Mouse (Mus musculus) kidney, postnatal 0 days (tissue): ENCODE data around the gene Sdk2. TPM values are rescaled to one million over a fixed set of nuclear protein-coding genes. Genes with fewer than 3 reads are reported as not detected.

Experiments
- ATAC-seq: fragments of 200-750 bp; cut with Nextera tagmentation; replicated peaks from 2 replicates; pipeline ENCODE4 v1.8.0; 2017; ENCODE audit warnings: low read depth, moderate number of reproducible peaks, moderate TSS enrichment, moderate library complexity; ENCODE audit not compliant: low FRiP score
- DNase-seq: peaks from one replicate; pipeline ENCODE4 v3.0.0-alpha.2; 2016; ENCODE audit warnings: low spot score
- H3K27ac ChIP-seq: fragments of 300-500 bp; sonication (generic); 2 replicates; pipeline ENCODE4 v1.5.1; 2014; ENCODE audit warnings: mild to moderate bottlenecking
- H3K27me3 ChIP-seq: fragments of 300-500 bp; sonication (generic); 2 replicates; pipeline ENCODE4 v1.6.1; 2014; ENCODE audit warnings: low read length, mixed read lengths; ENCODE audit not compliant: insufficient read depth
- H3K36me3 ChIP-seq: fragments of 300-500 bp; sonication (generic); 2 replicates; pipeline ENCODE4 v1.6.1; 2014; ENCODE audit warnings: low read length, mixed read lengths; ENCODE audit not compliant: insufficient read depth
- H3K4me1 ChIP-seq: fragments of 300-500 bp; sonication (generic); replicated peaks from 2 replicates; pipeline ENCODE4 v1.6.1; 2014; ENCODE audit warnings: antibody characterized with exemption, low read length, mixed read lengths; ENCODE audit not compliant: insufficient read depth
- H3K4me2 ChIP-seq: fragments of 300-500 bp; sonication (generic); 2 replicates; pipeline ENCODE4 v1.6.1; 2014; ENCODE audit warnings: mild to moderate bottlenecking, low read length, moderate library complexity, mixed read lengths
- H3K4me3 ChIP-seq: fragments of 300-500 bp; sonication (generic); replicated peaks from 2 replicates; pipeline ENCODE4 v1.5.1; 2014; ENCODE audit warnings: low read depth, low read length
- H3K9ac ChIP-seq: fragments of 300-500 bp; sonication (generic); 2 replicates; pipeline ENCODE4 v1.6.1; 2014; ENCODE audit warnings: low read depth, low read length
- H3K9me3 ChIP-seq: fragments of 300-500 bp; sonication (generic); replicated peaks from 2 replicates; pipeline ENCODE4 v1.6.1; 2016; ENCODE audit warnings: low read length, inconsistent platforms, mixed read lengths
- CTCF ChIP-seq: IDR thresholded peaks from 2 replicates; pipeline ENCODE4 v1.5.1; 2016; ENCODE audit warnings: antibody characterized with exemption, low read depth, mild to moderate bottlenecking, moderate library complexity
- WGBS: fragments of 180-500 bp; shearing (Covaris S2); extraction: QIAGEN DNeasy Blood & Tissue Kit; methylation state at CpG from one replicate; pipeline ENCODE4 v1.1.7; 2014; 5-methylcytosine and 5-hydroxymethylcytosine counted together
- polyA plus RNA-seq: library from polyadenylated mRNA; unstranded; fragments of >200 nt; fragmentation: Nextera tagmentation; extraction: Ambion mirVana; gene quantifications from 2 replicates; pipeline ENCODE4 v1.2.1, GENCODE M21; 2015

The Sdk2 gene
- polyA plus RNA-seq, 1 experiment from 2014 or later = 2.2 TPM

GRCm38 (mm10) chr11:113898671-113899070 lies 168.2 kb downstream of the Sdk2 start:
- WGBS = 71% methylated on average over 7 of the region's 7 CpGs
- H3K27me3 ChIP-seq = no peaks in the 10 kb centered on the region
- DNase-seq = no peak
- no peak for TF ChIP-seq CTCF
- no peaks in the 10 kb centered on the region for H3K36me3 ChIP-seq
- no peak overlapping the region for H3K27ac ChIP-seq
- no peak overlapping the region for H3K9ac ChIP-seq
- no peak overlapping the region for H3K4me3 ChIP-seq
- H3K4me1 ChIP-seq = no peaks in the 10 kb centered on the region
- no peaks in the 10 kb centered on the region for H3K9me3 ChIP-seq
- no peak for ATAC-seq
- H3K4me2 ChIP-seq = no peak overlapping the region

GRCm38 (mm10) chr11:113896006-113896405 lies 170.8 kb downstream of the Sdk2 start:
- Histone ChIP-seq H3K4me3 (no peak overlapping the region), H3K27me3 (no peaks in the 10 kb centered on the region), H3K9ac (no peak overlapping the region), H3K27ac (no peak overlapping the region), H3K4me1 (no peaks in the 10 kb centered on the region), H3K9me3 (no peaks in the 10 kb centered on the region), H3K36me3 (no peaks in the 10 kb centered on the region), H3K4me2 (no peak overlapping the region)
- 80% methylated on average over 5 of the region's 5 CpGs for WGBS
- ATAC-seq (no peak), DNase-seq (no peak)
- no peak for TF ChIP-seq CTCF

- no peak overlapping the region for H3K27ac ChIP-seq
- no peak overlapping the region for H3K4me3 ChIP-seq
- no peaks in the 10 kb centered on the region for H3K27me3 ChIP-seq
- no peak for ATAC-seq
- H3K9ac ChIP-seq = no peak overlapping the region
- TF ChIP-seq CTCF = no peak
- H3K36me3 ChIP-seq = no peaks in the 10 kb centered on the region
- DNase-seq = no peak
- no peaks in the 10 kb centered on the region for H3K4me1 ChIP-seq
- no peak overlapping the region for H3K4me2 ChIP-seq
- 74% methylated on average over 6 of the region's 6 CpGs for WGBS
- H3K9me3 ChIP-seq = no peaks in the 10 kb centered on the region
Observed at GRCm38 (mm10) chr11:113892924-113893323, 173.9 kb downstream of the Sdk2 start.

- no peak overlapping the region for H3K4me3 ChIP-seq
- H3K9ac ChIP-seq = no peak overlapping the region
- H3K27ac ChIP-seq = no peak overlapping the region
- H3K4me1 ChIP-seq = no peaks in the 10 kb centered on the region
- DNase-seq (no peak), ATAC-seq (no peak)
- no peaks in the 10 kb centered on the region for H3K36me3 ChIP-seq
- no peak for TF ChIP-seq CTCF
- WGBS = 54% methylated on average over 6 of the region's 6 CpGs
- no peak overlapping the region for H3K4me2 ChIP-seq
- H3K27me3 ChIP-seq = no peaks in the 10 kb centered on the region
- H3K9me3 ChIP-seq = no peaks in the 10 kb centered on the region
Observed at GRCm38 (mm10) chr11:113892067-113892466, 174.8 kb downstream of the Sdk2 start.

GRCm38 (mm10) chr11:113888156-113888750 lies 178.6 kb downstream of the Sdk2 start:
- Histone ChIP-seq H3K27me3 (no peaks in the 10 kb centered on the region), H3K4me1 (no peaks in the 10 kb centered on the region), H3K27ac (no peak overlapping the region), H3K9me3 (no peaks in the 10 kb centered on the region), H3K9ac (no peak overlapping the region), H3K4me2 (no peak overlapping the region), H3K36me3 (no peaks in the 10 kb centered on the region), H3K4me3 (no peak overlapping the region)
- ATAC-seq (no peak), DNase-seq (no peak)
- WGBS = 85% methylated on average over 5 of the region's 5 CpGs
- TF ChIP-seq CTCF = no peak

GRCm38 (mm10) chr11:113886299-113886698 lies 180.5 kb downstream of the Sdk2 start:
- no peak overlapping the region for H3K9ac ChIP-seq
- ATAC-seq = no peak
- peak; percentile 8 for DNase-seq
- no peaks in the 10 kb centered on the region for H3K36me3 ChIP-seq
- WGBS = 33% methylated on average over 7 of the region's 7 CpGs
- no peaks in the 10 kb centered on the region for H3K27me3 ChIP-seq
- no peak for TF ChIP-seq CTCF
- H3K4me3 ChIP-seq = no peak overlapping the region
- H3K9me3 ChIP-seq = no peaks in the 10 kb centered on the region
- H3K4me2 ChIP-seq = no peak overlapping the region
- no peaks in the 10 kb centered on the region for H3K4me1 ChIP-seq
- H3K27ac ChIP-seq = no peak overlapping the region

- DNase-seq (peak; percentile 53), ATAC-seq (peak; percentile 56; the same call in 1 of the 2 replicates)
- TF ChIP-seq CTCF = no peak
Observed at GRCm38 (mm10) chr11:113884962-113885361, 181.9 kb downstream of the Sdk2 start.

More at GRCm38 (mm10) chr11:113884962-113885361, 181.9 kb downstream of the Sdk2 start:
- 28% methylated on average over 11 of the region's 11 CpGs for WGBS
- no peaks in the 10 kb centered on the region for H3K4me1 ChIP-seq
- H3K4me2 ChIP-seq = no peak overlapping the region
- H3K36me3 ChIP-seq = no peaks in the 10 kb centered on the region
- H3K27me3 ChIP-seq = no peaks in the 10 kb centered on the region
- H3K9me3 ChIP-seq = no peaks in the 10 kb centered on the region
- H3K4me3 ChIP-seq = no peak overlapping the region
- no peak overlapping the region for H3K9ac ChIP-seq
- H3K27ac ChIP-seq = no peak overlapping the region
